Mouse (Mus musculus) embryonic stem cell, embryonic (primary cell): ENCODE measurements around the gene Zfp524.

Experiments used
- CTCF ChIA-PET, 4 experiments: fragments of 300-600 bp in 2 of 4; fragments of 350-600 bp in 2 of 4; sonication (Branson Sonifier 250); formaldehyde crosslinking; loops; one replicate each; lab custom pipeline; 2022; ENCODE audit warnings: inconsistent platforms in 2 of 4; lab: Charles Lee
- POLR2A ChIA-PET, 4 experiments: fragments of 300-600 bp in 2 of 4; fragments of 350-600 bp in 2 of 4; sonication (Branson Sonifier 250); formaldehyde crosslinking; loops; one replicate each; lab custom pipeline; 2022; ENCODE audit warnings: antibody characterized with exemption in 4 of 4, inconsistent platforms in 1 of 4; lab: Charles Lee

The Zfp524 gene

GRCm38 (mm10) chr7:5052438-5052837 lies 38.2 kb downstream of the Zfp524 start:
- ChIA-PET POLR2A (interaction anchor here (0.5 to 8.5 kb wide), 32 partner anchors 9 to 1145 kb away, joined by 3 to 114 read pairs (median 6); partner anchors contain the start of genes U2af2 (in 4 of the 4), Ccdc106 (in 3 of the 4), Fiz1 (in 3 of the 4) and Gm44973 (in 3 of the 4)), CTCF (interaction anchor here in 1 of 4 experiments (0.6 to 3.8 kb wide), 4 partner anchors 9 to 632 kb away, joined by 3 to 33 read pairs (median 4); partner anchors contain the start of genes Sbk2 and U2af2)

- ChIA-PET CTCF (interaction anchor here in 2 of 4 experiments (0.7 to 3.8 kb wide), 4 partner anchors 8 to 130 kb away, joined by 3 to 33 read pairs (median 4); partner anchors contain the start of genes Fiz1 (in 1 of the 2), U2af2 (in 1 of the 2) and Zfp524 (in 1 of the 2)), POLR2A (interaction anchor here (0.9 to 8.5 kb wide), 25 partner anchors 8 to 300 kb away, joined by 3 to 114 read pairs (median 5); partner anchors contain the start of genes U2af2 (in 4 of the 4), Fiz1 (in 3 of the 4), Zfp524 (in 3 of the 4) and Gm44973 (in 2 of the 4))
These were observed 38.7 kb downstream of the Zfp524 start for GRCm38 (mm10) chr7:5052931-5053343.

GRCm38 (mm10) chr7:5053456-5054179 lies 39.4 kb downstream of the Zfp524 start:
- ChIA-PET CTCF (interaction anchor here in 2 of 4 experiments (0.7 to 1.1 kb wide), 3 partner anchors 40 to 130 kb away, joined by 3 to 4 read pairs (median 4); partner anchors contain the start of genes Fiz1 (in 1 of the 2) and Zfp524 (in 1 of the 2)), POLR2A (interaction anchor here (0.6 to 8.5 kb wide), 28 partner anchors 7 to 301 kb away, joined by 3 to 114 read pairs (median 4); partner anchors contain the start of genes U2af2 (in 4 of the 4), Fiz1 (in 3 of the 4), Zfp524 (in 3 of the 4) and Ccdc106 (in 2 of the 4))

GRCm38 (mm10) chr7:5056651-5057263 lies 42.5 kb downstream of the Zfp524 start:
- ChIA-PET CTCF (no interaction called here), POLR2A (interaction anchor here in 2 of 4 experiments (0.6 to 8.5 kb wide), 9 partner anchors 16 to 304 kb away, joined by 3 to 114 read pairs (median 3); partner anchors contain the start of genes Fiz1 (in 2 of the 2), Zfp524 (in 2 of the 2), Ccdc106 (in 1 of the 2) and Cox6b2 (in 1 of the 2))

- ChIA-PET CTCF (interaction anchor here in 1 of 4 experiments (2.0 kb wide), 1 partner anchor 40 kb away, joined by 4 read pairs; no protein-coding TSS in a partner anchor), POLR2A (interaction anchor here in 3 of 4 experiments (0.6 to 10.0 kb wide), 7 partner anchors 14 to 245 kb away, joined by 3 to 221 read pairs (median 3); partner anchors contain the start of genes Ccdc106 (in 2 of the 3), Fiz1 (in 2 of the 3), Gm44973 (in 2 of the 3) and Zfp524 (in 2 of the 3))
These were observed 43.2 kb downstream of the Zfp524 start for GRCm38 (mm10) chr7:5057381-5057780.

GRCm38 (mm10) chr7:5057804-5058203 lies 43.6 kb downstream of the Zfp524 start:
- POLR2A ChIA-PET, result interaction anchor here in 3 of 4 experiments (0.6 to 10.0 kb wide), 12 partner anchors 13 to 265 kb away, joined by 3 to 240 read pairs (median 3); partner anchors contain the start of genes Ccdc106 (in 2 of the 3), Fiz1 (in 2 of the 3), Gm44973 (in 2 of the 3) and Zfp524 (in 2 of the 3)
- CTCF ChIA-PET, result interaction anchor here in 2 of 4 experiments (0.9 to 2.0 kb wide), 2 partner anchors 10 to 40 kb away, joined by 3 to 4 read pairs; no protein-coding TSS in a partner anchor

GRCm38 (mm10) chr7:5058631-5059030 lies 44.4 kb downstream of the Zfp524 start:
- ChIA-PET CTCF (interaction anchor here in 2 of 4 experiments (0.9 to 2.0 kb wide), 3 partner anchors 11 to 50 kb away, joined by 3 to 4 read pairs (median 3); no protein-coding TSS in a partner anchor), POLR2A (interaction anchor here in 3 of 4 experiments (0.8 to 10.0 kb wide), 10 partner anchors 7 to 266 kb away, joined by 3 to 240 read pairs (median 11); partner anchors contain the start of genes Ccdc106 (in 2 of the 3), Fiz1 (in 2 of the 3), Gm44973 (in 2 of the 3) and Zfp524 (in 2 of the 3))

- CTCF ChIA-PET, result interaction anchor here in 3 of 4 experiments (0.9 to 2.2 kb wide), 11 partner anchors 21 to 1067 kb away, joined by 3 to 11 read pairs (median 4); partner anchors contain the start of genes Rasl2-9 (in 1 of the 3) and Zfp784 (in 1 of the 3)
- POLR2A ChIA-PET, result interaction anchor here in 3 of 4 experiments (0.7 to 10.0 kb wide), 18 partner anchors 8 to 1303 kb away, joined by 3 to 240 read pairs (median 16); partner anchors contain the start of genes Ccdc106 (in 2 of the 3), Fiz1 (in 2 of the 3), Gm44973 (in 2 of the 3) and Zfp524 (in 2 of the 3)
These were observed 45.2 kb downstream of the Zfp524 start for GRCm38 (mm10) chr7:5059421-5059820.

GRCm38 (mm10) chr7:5060239-5060731 lies 46.1 kb downstream of the Zfp524 start:
- CTCF ChIA-PET, result interaction anchor here (0.6 to 2.9 kb wide), 35 partner anchors 9 to 1067 kb away, joined by 3 to 33 read pairs (median 3); partner anchors contain the start of genes Fiz1 (in 2 of the 4), Gm44973 (in 2 of the 4), Zfp784 (in 2 of the 4) and Ccdc106 (in 1 of the 4)
- POLR2A ChIA-PET, result interaction anchor here (0.6 to 10.0 kb wide), 50 partner anchors 8 to 1302 kb away, joined by 3 to 240 read pairs (median 5); partner anchors contain the start of genes Zfp580 (in 4 of the 4), Ube2s (in 3 of the 4), Ccdc106 (in 2 of the 4) and Cox6b2 (in 2 of the 4)

GRCm38 (mm10) chr7:5060944-5061773 lies 46.9 kb downstream of the Zfp524 start:
- CTCF ChIA-PET, result interaction anchor here (0.6 to 2.9 kb wide), 29 partner anchors 10 to 537 kb away, joined by 3 to 33 read pairs (median 4); partner anchors contain the start of genes Fiz1 (in 2 of the 4), Gm44973 (in 2 of the 4), Ccdc106 (in 1 of the 4) and Rasl2-9 (in 1 of the 4)
- POLR2A ChIA-PET, result interaction anchor here (0.6 to 10.0 kb wide), 78 partner anchors 8 to 1916 kb away, joined by 3 to 240 read pairs (median 4); partner anchors contain the start of genes Fiz1 (in 4 of the 4), Gm44973 (in 4 of the 4), Zfp580 (in 4 of the 4) and Ccdc106 (in 3 of the 4)

- ChIA-PET CTCF (interaction anchor here (0.6 to 2.9 kb wide), 12 partner anchors 11 to 541 kb away, joined by 3 to 33 read pairs (median 4); partner anchors contain the start of genes Ccdc106 (in 1 of the 4), Fiz1 (in 1 of the 4), Gm44973 (in 1 of the 4) and Zfp524 (in 1 of the 4)), POLR2A (interaction anchor here (0.6 to 10.0 kb wide), 75 partner anchors 8 to 1916 kb away, joined by 3 to 240 read pairs (median 4); partner anchors contain the start of genes Fiz1 (in 4 of the 4), Gm44973 (in 4 of the 4), Zfp580 (in 4 of the 4) and Ccdc106 (in 3 of the 4))
These were observed 47.7 kb downstream of the Zfp524 start, which contains the start of gene U2af2 for GRCm38 (mm10) chr7:5061774-5062359. Gene U2af2, plus strand, starts transcription at chr7:5062143.

- ChIA-PET CTCF (interaction anchor here in 1 of 4 experiments (0.6 to 2.9 kb wide), 4 partner anchors 12 to 542 kb away, joined by 3 to 33 read pairs (median 4); partner anchors contain the start of gene Zfp580), POLR2A (interaction anchor here (0.6 to 10.0 kb wide), 57 partner anchors 8 to 1110 kb away, joined by 3 to 240 read pairs (median 5); partner anchors contain the start of genes Fiz1 (in 4 of the 4), Gm44973 (in 4 of the 4), Zfp524 (in 3 of the 4) and Zfp580 (in 3 of the 4))
These were observed 48.3 kb downstream of the Zfp524 start for GRCm38 (mm10) chr7:5062360-5063001.

GRCm38 (mm10) chr7:5064886-5065285 lies 50.7 kb downstream of the Zfp524 start:
- POLR2A ChIA-PET, result interaction anchor here in 3 of 4 experiments (1.0 to 10.0 kb wide), 11 partner anchors 9 to 312 kb away, joined by 3 to 240 read pairs (median 8); partner anchors contain the start of genes Ccdc106 (in 2 of the 3), Fiz1 (in 2 of the 3), Gm44973 (in 2 of the 3) and Zfp524 (in 2 of the 3)
- CTCF ChIA-PET, result no interaction called here
